Mouse (Mus musculus) megakaryocyte, embryonic 14.5 days (primary cell): ENCODE measurements at regions not wholly inside any gene's neighbourhood (a gene's known extent, or its start where the extent isn't known, plus 50 kb on each side); places are given as distances from the start of the nearest gene placed in this dataset.

Experiments used
- FLI1 ChIP-seq: IDR thresholded peaks from 2 replicates; pipeline ENCODE4 v1.6.1; 2012; ENCODE audit warnings: low read length, inconsistent platforms, mixed read lengths
- GATA1 ChIP-seq: IDR thresholded peaks from 3 replicates; pipeline ENCODE4 v1.6.1; 2012; ENCODE audit warnings: mixed read lengths, low read length, inconsistent platforms, borderline replicate concordance

- TF ChIP-seq GATA1 (no peak), FLI1 (no peak)
Observed at GRCm38 (mm10) chr5:64498431-64498830, 304.8 kb upstream of the Klf3 start.
